Mouse (Mus musculus) heart, adult 9 months (tissue): ENCODE data around the gene Mtnr1b.
"Not testable (repeated sequence)": the region's sequence is repeated elsewhere in the genome, so short reads cannot be mapped to it uniquely, and the experiment has no call there.

ENCODE experiments used
- DNase-seq, 2 experiments: peaks; one replicate each; pipeline ENCODE4 v3.0.0; 2022; ENCODE audit warnings: low spot score in 2 of 2

Gene Mtnr1b

GRCm38 (mm10) chr9:15874506-15875160 is at the start of gene Mtnr1b:
Gene Mtnr1b, minus strand, starts transcription at chr9:15874556.
- DNase-seq: no peak

GRCm38 (mm10) chr9:15920271-15920670 is 45.9 kb upstream of the Mtnr1b start:
- DNase-seq: no peak

- no peak for DNase-seq
Observed at GRCm38 (mm10) chr9:15919373-15920005, 45.1 kb upstream of the Mtnr1b start.

GRCm38 (mm10) chr9:15916600-15916999 is 42.2 kb upstream of the Mtnr1b start:
- DNase-seq: no peak

GRCm38 (mm10) chr9:15912735-15913134 is 38.4 kb upstream of the Mtnr1b start:
- DNase-seq: no peak

- no peak for DNase-seq
Observed at GRCm38 (mm10) chr9:15909397-15910113, 35.2 kb upstream of the Mtnr1b start.

GRCm38 (mm10) chr9:15903948-15904750 is 29.8 kb upstream of the Mtnr1b start:
- no peak for DNase-seq

GRCm38 (mm10) chr9:15898112-15898511 is 23.8 kb upstream of the Mtnr1b start:
- DNase-seq: no peak

- no peak for DNase-seq
Observed at GRCm38 (mm10) chr9:15886756-15887155, 12.4 kb upstream of the Mtnr1b start.

- DNase-seq: no peak
Observed at GRCm38 (mm10) chr9:15880754-15881153, 6.4 kb upstream of the Mtnr1b start.

- no peak for DNase-seq
Observed at GRCm38 (mm10) chr9:15880160-15880603, 5.8 kb upstream of the Mtnr1b start.

GRCm38 (mm10) chr9:15870013-15870412 is 4.3 kb downstream of the Mtnr1b start:
- no peak for DNase-seq

- DNase-seq: no peak
Observed at GRCm38 (mm10) chr9:15869456-15869855, 4.9 kb downstream of the Mtnr1b start.

GRCm38 (mm10) chr9:15866280-15867072 is 7.9 kb downstream of the Mtnr1b start:
- no peak for DNase-seq

GRCm38 (mm10) chr9:15861402-15861801 is 13.0 kb downstream of the Mtnr1b start:
- DNase-seq: peak; percentile 7 to 10

GRCm38 (mm10) chr9:15850749-15851148 is 23.6 kb downstream of the Mtnr1b start:
- DNase-seq: no peak

- no peak for DNase-seq
Observed at GRCm38 (mm10) chr9:15845390-15845789, 29.0 kb downstream of the Mtnr1b start.

GRCm38 (mm10) chr9:15844936-15845335 is 29.4 kb downstream of the Mtnr1b start:
- not testable (repeated sequence) for DNase-seq

GRCm38 (mm10) chr9:15813002-15813911 is 61.1 kb downstream of the Mtnr1b start:
- DNase-seq: peak; percentile 57 to 67

- DNase-seq: peak; percentile 15 to 21
Observed at GRCm38 (mm10) chr9:15804296-15804695, 70.1 kb downstream of the Mtnr1b start.
